Mouse (Mus musculus) embryonic facial prominence, embryonic 13.5 days (tissue): ENCODE measurements at regions not wholly inside any gene's neighbourhood (a gene's known extent, or its start where the extent isn't known, plus 50 kb on each side); places are given as distances from the start of the nearest gene placed in this dataset.

Source experiments
- ATAC-seq: fragments of 200-750 bp; cut with Nextera tagmentation; 2 replicates; pipeline ENCODE4 v1.8.0; 2017; ENCODE audit warnings: low read depth; ENCODE audit not compliant: insufficient number of reproducible peaks, insufficient read depth, low FRiP score, low TSS enrichment
- H3K27ac ChIP-seq: fragments of 300-500 bp; sonication (generic); 2 replicates; pipeline ENCODE4 v1.5.1; 2015; ENCODE audit warnings: moderate library complexity, mild to moderate bottlenecking, inconsistent platforms
- H3K27me3 ChIP-seq: fragments of 300-500 bp; sonication (generic); 2 replicates; pipeline ENCODE4 v1.6.1; 2015; ENCODE audit warnings: mild to moderate bottlenecking, inconsistent platforms
- H3K36me3 ChIP-seq: fragments of 300-500 bp; sonication (generic); 2 replicates; pipeline ENCODE4 v1.6.1; 2015; ENCODE audit warnings: mild to moderate bottlenecking, inconsistent platforms
- H3K4me1 ChIP-seq: fragments of 300-500 bp; sonication (generic); 2 replicates; pipeline ENCODE4 v1.6.1; 2015; ENCODE audit warnings: inconsistent platforms
- H3K4me2 ChIP-seq: fragments of 300-500 bp; sonication (generic); 2 replicates; pipeline ENCODE4 v1.6.1; 2015; ENCODE audit warnings: moderate library complexity, mild to moderate bottlenecking, inconsistent platforms
- H3K4me3 ChIP-seq: fragments of 300-500 bp; sonication (generic); 2 replicates; pipeline ENCODE4 v1.5.1; 2015; ENCODE audit warnings: mild to moderate bottlenecking, inconsistent platforms
- H3K9ac ChIP-seq: fragments of 300-500 bp; sonication (generic); 2 replicates; pipeline ENCODE4 v1.6.1; 2015; ENCODE audit warnings: mild to moderate bottlenecking, inconsistent platforms
- H3K9me3 ChIP-seq: fragments of 300-500 bp; sonication (generic); 2 replicates; pipeline ENCODE4 v1.6.1; 2016; ENCODE audit warnings: inconsistent platforms
- WGBS: fragments of 180-500 bp; shearing (Covaris S2); methylation state at CpG from one replicate; pipeline ENCODE4 v1.1.7; 2015; ENCODE audit warnings: mixed read lengths; 5-methylcytosine and 5-hydroxymethylcytosine counted together

- Histone ChIP-seq H3K9me3 (no peaks in the 10 kb centered on the region), H3K27me3 (peaks cover 27% of the 10 kb centered on the region), H3K36me3 (no peaks in the 10 kb centered on the region), H3K4me1 (0 out of 2 replicates have a peak, but pooled peaks cover 3% of the 10 kb centered on the region), H3K9ac (no peak overlapping the region), H3K4me3 (no peak overlapping the region), H3K4me2 (no peak overlapping the region), H3K27ac (no peak overlapping the region)
- ATAC-seq = no peak
- WGBS = 24% methylated on average over 9 of the region's 9 CpGs
Measured at GRCm38 (mm10) chr15:7459992-7460820, 62.0 kb upstream of the Egflam start.

DNA sequence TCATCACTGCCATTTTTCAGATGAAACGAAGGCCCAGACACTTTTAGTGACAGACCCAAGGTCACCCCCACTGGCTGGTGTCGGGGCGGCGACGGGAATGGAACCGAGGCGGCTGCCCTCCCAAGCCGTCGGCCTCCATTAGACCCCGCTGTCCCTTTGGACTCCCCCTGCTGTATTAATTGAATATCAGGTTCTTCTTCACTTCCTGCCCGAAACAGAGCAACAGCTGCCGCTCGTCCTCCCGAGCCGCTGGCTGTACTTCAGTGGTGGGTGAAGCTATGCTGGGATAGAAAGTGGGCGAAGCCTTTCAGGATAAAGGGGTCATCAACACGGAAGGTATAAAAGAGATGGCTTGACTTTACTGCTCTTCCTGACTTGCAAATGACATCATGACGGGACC lies 64.4 kb upstream of the Egflam start:
- Histone ChIP-seq H3K27ac (no peak overlapping the region), H3K36me3 (no peaks in the 10 kb centered on the region), H3K4me1 (0 out of 2 replicates have a peak, but pooled peaks cover 3% of the 10 kb centered on the region), H3K27me3 (peaks cover 27% of the 10 kb centered on the region), H3K9ac (no peak overlapping the region), H3K9me3 (0 out of 2 replicates have a peak, but pooled peaks cover 5% of the 10 kb centered on the region), H3K4me2 (no peak overlapping the region), H3K4me3 (no peak overlapping the region)
- 81% methylated on average over 18 of the region's 18 CpGs for WGBS
- ATAC-seq = no peak

- Histone ChIP-seq H3K4me2 (no peak overlapping the region), H3K36me3 (no peaks in the 10 kb centered on the region)
- WGBS = 74% methylated on average over 15 of the region's 15 CpGs
Measured at GRCm38 (mm10) chr15:7463444-7464350, 65.5 kb upstream of the Egflam start.

GRCm38 (mm10) chr15:7480211-7480610 lies 82.0 kb upstream of the Egflam start:
- ATAC-seq = no peak
- Histone ChIP-seq H3K9ac (no peak overlapping the region), H3K27ac (no peak overlapping the region), H3K9me3 (no peaks in the 10 kb centered on the region), H3K27me3 (peaks cover 23% of the 10 kb centered on the region), H3K4me2 (no peak overlapping the region), H3K36me3 (no peaks in the 10 kb centered on the region), H3K4me3 (no peak overlapping the region), H3K4me1 (no peaks in the 10 kb centered on the region)
- 11% methylated on average over 11 of the region's 11 CpGs for WGBS

More at GRCm38 (mm10) chr15:7463444-7464350, 65.5 kb upstream of the Egflam start:
- Histone ChIP-seq H3K4me1 (0 out of 2 replicates have a peak, but pooled peaks cover 3% of the 10 kb centered on the region), H3K4me3 (no peak overlapping the region), H3K9me3 (0 out of 2 replicates have a peak, but pooled peaks cover 5% of the 10 kb centered on the region), H3K27me3 (peaks cover 21% of the 10 kb centered on the region), H3K27ac (no peak overlapping the region), H3K9ac (no peak overlapping the region)
- no peak for ATAC-seq

DNA sequence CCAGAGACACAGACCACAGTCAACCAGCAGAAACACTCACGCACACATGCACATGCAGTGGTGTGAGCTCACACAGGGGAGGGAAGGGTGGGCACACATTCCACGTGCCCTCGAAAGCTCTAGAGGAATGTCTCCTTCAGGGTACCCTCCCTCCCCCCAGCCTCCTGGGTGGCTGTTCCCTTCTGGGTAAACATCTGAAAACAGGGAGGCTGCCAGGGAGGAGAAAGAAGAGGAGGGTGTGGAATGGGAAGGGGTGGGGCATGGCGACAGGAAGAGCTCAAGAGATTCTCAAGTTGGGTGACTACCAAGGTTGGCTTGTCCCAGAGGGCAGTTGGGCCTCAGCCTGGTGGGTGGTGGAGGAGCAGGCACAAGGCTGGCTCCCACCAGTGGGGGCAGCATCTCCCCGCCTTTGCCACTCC lies 82.6 kb upstream of the Egflam start:
- Histone ChIP-seq H3K27ac (no peak overlapping the region), H3K4me3 (no peak overlapping the region), H3K9ac (no peak overlapping the region), H3K4me2 (no peak overlapping the region), H3K9me3 (no peaks in the 10 kb centered on the region), H3K27me3 (peaks cover 23% of the 10 kb centered on the region), H3K4me1 (no peaks in the 10 kb centered on the region), H3K36me3 (no peaks in the 10 kb centered on the region)
- WGBS = 30% methylated on average over 5 of the region's 5 CpGs
- no peak for ATAC-seq

GRCm38 (mm10) chr15:7483686-7484085 lies 85.5 kb upstream of the Egflam start:
- 86% methylated on average over 5 of the region's 5 CpGs for WGBS
- H3K27ac ChIP-seq = no peak overlapping the region
- no peaks in the 10 kb centered on the region for H3K4me1 ChIP-seq
- no peaks in the 10 kb centered on the region for H3K36me3 ChIP-seq
- no peak overlapping the region for H3K4me3 ChIP-seq
- H3K4me2 ChIP-seq = no peak overlapping the region
- H3K9ac ChIP-seq = no peak overlapping the region
- ATAC-seq = no peak
- H3K27me3 ChIP-seq = peaks cover 18% of the 10 kb centered on the region
- H3K9me3 ChIP-seq = no peaks in the 10 kb centered on the region

DNA sequence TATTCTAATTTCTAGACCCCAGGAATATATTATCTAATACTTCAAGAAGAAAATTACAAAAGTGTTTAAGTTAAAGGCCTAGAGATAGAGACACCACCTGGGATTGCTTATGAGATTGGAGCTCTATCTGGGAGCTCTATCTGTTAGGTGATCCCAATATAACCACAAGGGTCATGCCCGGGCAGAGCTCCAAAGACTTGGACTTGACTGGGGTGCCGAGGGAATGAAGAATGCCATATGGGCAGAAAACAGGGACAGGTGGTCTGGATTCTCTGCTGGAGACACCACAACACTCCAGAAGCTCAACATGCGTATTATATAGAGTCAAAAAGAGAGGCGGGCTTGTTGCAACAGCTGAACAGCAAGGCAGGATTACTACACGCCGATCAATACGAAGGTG lies 92.9 kb upstream of the Egflam start:
- no peak overlapping the region for H3K4me2 ChIP-seq
- no peak for ATAC-seq
- no peaks in the 10 kb centered on the region for H3K36me3 ChIP-seq
- H3K9ac ChIP-seq = no peak overlapping the region
- no peak overlapping the region for H3K4me3 ChIP-seq
- H3K9me3 ChIP-seq = no peaks in the 10 kb centered on the region
- peaks cover 7% of the 10 kb centered on the region; the same call in 1 of the 2 replicates for H3K4me1 ChIP-seq
- WGBS = 95% methylated on average over 7 of the region's 7 CpGs
- no peak overlapping the region for H3K27ac ChIP-seq
- no peaks in the 10 kb centered on the region for H3K27me3 ChIP-seq

DNA sequence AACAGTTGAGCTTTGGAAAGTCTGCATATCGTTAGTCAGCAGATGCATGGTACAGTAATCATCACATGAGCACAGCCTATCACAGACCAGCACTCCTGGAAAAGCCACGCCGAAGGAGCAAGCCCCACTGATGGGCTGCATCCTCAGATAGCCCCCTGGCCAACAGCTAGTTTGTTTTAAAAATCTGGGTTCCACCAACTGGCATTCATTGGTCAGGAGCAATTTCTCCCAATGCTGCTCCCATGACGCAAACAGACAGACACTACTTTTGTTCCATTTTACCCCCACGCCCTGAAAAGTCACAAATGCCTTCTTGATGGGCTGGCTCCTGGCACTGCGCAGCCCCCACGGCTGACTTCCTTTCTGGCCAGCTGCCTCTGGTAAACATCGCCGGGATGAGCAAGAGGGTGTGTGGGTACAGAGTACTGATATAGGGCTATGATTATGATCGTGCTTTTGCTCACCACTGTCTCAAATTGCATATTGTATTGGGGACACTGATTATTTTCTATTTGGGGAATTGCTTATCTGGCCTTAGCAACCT lies 95.0 kb upstream of the Egflam start:
- H3K27ac ChIP-seq = no peak overlapping the region
- 55% methylated on average over 10 of the region's 10 CpGs for WGBS
- no peaks in the 10 kb centered on the region for H3K27me3 ChIP-seq
- no peak overlapping the region for H3K9ac ChIP-seq
- H3K4me1 ChIP-seq = peaks cover 7% of the 10 kb centered on the region; the same call in 1 of the 2 replicates
- H3K4me2 ChIP-seq = no peak overlapping the region
- H3K9me3 ChIP-seq = no peaks in the 10 kb centered on the region
- no peak for ATAC-seq
- no peaks in the 10 kb centered on the region for H3K36me3 ChIP-seq
- no peak overlapping the region for H3K4me3 ChIP-seq

- no peak overlapping the region for H3K4me3 ChIP-seq
- peaks cover 6% of the 10 kb centered on the region; the same call in 1 of the 2 replicates for H3K4me1 ChIP-seq
- 85% methylated on average over 4 of the region's 4 CpGs for WGBS
- no peak overlapping the region for H3K4me2 ChIP-seq
- no peaks in the 10 kb centered on the region for H3K27me3 ChIP-seq
- ATAC-seq = no peak
- H3K36me3 ChIP-seq = no peaks in the 10 kb centered on the region
- no peak overlapping the region for H3K9ac ChIP-seq
- no peak overlapping the region for H3K27ac ChIP-seq
- no peaks in the 10 kb centered on the region for H3K9me3 ChIP-seq
Measured at GRCm38 (mm10) chr15:7497852-7498251, 99.7 kb upstream of the Egflam start.

DNA sequence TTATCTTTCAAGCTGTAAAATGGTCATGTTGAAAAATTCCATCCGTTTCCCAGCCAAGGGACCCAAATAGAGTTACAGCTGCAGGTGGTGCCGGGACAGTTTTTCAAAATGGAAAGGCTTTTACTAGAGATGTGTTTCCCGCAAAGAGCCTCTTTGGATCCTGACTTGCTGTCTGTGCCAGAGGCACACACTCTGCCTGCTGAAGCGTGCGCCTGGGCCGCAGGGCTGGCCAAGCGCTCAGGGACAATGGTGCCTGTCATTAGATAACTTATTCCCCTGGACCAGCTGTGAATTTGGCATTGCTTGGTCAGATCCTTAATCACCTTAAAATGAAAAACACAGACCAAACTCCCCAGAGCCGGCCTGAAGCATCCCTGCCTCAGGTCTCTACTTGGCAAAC lies 110.3 kb upstream of the Egflam start:
- 70% methylated on average over 8 of the region's 8 CpGs for WGBS
- Histone ChIP-seq H3K27me3 (no peaks in the 10 kb centered on the region), H3K27ac (no peak overlapping the region), H3K36me3 (no peaks in the 10 kb centered on the region), H3K4me3 (no peak overlapping the region), H3K4me2 (no peak overlapping the region), H3K9ac (no peak overlapping the region), H3K4me1 (no peaks in the 10 kb centered on the region), H3K9me3 (no peaks in the 10 kb centered on the region)
- ATAC-seq = no peak

DNA sequence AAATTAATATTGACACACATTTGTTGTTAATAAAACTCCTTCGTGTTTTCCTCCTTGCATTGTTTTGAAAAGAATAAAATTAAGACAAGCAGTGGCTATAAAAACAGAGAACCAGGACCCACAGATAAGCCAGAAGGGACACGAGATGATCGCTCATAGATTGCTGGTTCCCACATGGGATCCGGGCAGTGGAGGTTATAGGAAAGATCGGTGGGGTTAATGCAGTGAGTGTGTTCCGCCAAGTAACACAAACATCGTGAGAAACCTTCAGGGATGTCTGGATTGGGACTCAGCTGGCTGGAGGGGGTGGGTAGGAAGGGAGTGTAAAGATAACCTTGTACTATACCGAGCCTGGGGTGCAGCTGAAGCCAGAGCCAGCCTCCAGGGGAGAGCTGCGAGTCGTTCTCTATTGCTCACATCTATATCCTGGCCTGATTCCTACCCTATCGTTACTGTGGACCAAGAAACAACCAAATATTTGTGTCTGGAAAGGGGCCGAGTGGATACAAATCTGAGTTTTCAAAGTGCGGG lies 116.6 kb upstream of the Egflam start:
- WGBS = 48% methylated on average over 13 of the region's 13 CpGs
- no peak for ATAC-seq
- Histone ChIP-seq H3K4me3 (no peak overlapping the region), H3K4me1 (no peaks in the 10 kb centered on the region), H3K36me3 (no peaks in the 10 kb centered on the region), H3K9ac (no peak overlapping the region), H3K27me3 (no peaks in the 10 kb centered on the region), H3K27ac (no peak overlapping the region), H3K9me3 (no peaks in the 10 kb centered on the region; the same call in 1 of the 2 replicates), H3K4me2 (peak overlapping the region; percentile 16)
